Mouse (Mus musculus) C2C12 (cell line): ENCODE data around the gene Idh1. TPM values are rescaled to one million over a fixed set of nuclear protein-coding genes. Genes with fewer than 3 reads are reported as not detected.

Experiments used
- H3K27me3 ChIP-seq: one replicate; pipeline ENCODE4 v1.6.1; 2011; ENCODE audit not compliant: control insufficient read depth, insufficient read depth, insufficient read length
- H3K36me3 ChIP-seq: one replicate; pipeline ENCODE4 v1.6.1; 2011; ENCODE audit not compliant: control insufficient read depth, insufficient read depth
- H3K4me3 ChIP-seq: one replicate; pipeline ENCODE4 v1.5.1; 2011; ENCODE audit warnings: mild to moderate bottlenecking, control low read depth; ENCODE audit not compliant: poor library complexity, insufficient read depth, severe bottlenecking
- H3K79me2 ChIP-seq: one replicate; pipeline ENCODE4 v1.6.1; 2011; ENCODE audit not compliant: control insufficient read depth, insufficient read depth
- H3K79me3 ChIP-seq: one replicate; pipeline ENCODE4 v1.6.1; 2011; ENCODE audit warnings: low read depth, control low read depth
- H3ac ChIP-seq: one replicate; pipeline ENCODE3; 2011; ENCODE audit warnings: low read depth; ENCODE audit not compliant: control insufficient read depth, insufficient read length
- CEBPB ChIP-seq: IDR thresholded peaks from one replicate; pipeline ENCODE4 v1.6.1; 2011; ENCODE audit warnings: low read depth, mild to moderate bottlenecking, control low read depth, moderate library complexity
- CTCF ChIP-seq: IDR thresholded peaks from one replicate; pipeline ENCODE4 v1.5.1; 2011; ENCODE audit not compliant: control insufficient read depth, insufficient read depth, insufficient read length
- FOSL1 ChIP-seq: IDR thresholded peaks from one replicate; pipeline ENCODE4 v1.8.0; 2011; ENCODE audit warnings: mild to moderate bottlenecking, low read length; ENCODE audit not compliant: poor library complexity, insufficient read depth, severe bottlenecking
- MAX ChIP-seq: IDR thresholded peaks from one replicate; pipeline ENCODE4 v1.6.1; 2011; ENCODE audit warnings: mild to moderate bottlenecking, control low read depth
- MYOD1 ChIP-seq: IDR thresholded peaks from one replicate; pipeline ENCODE4 v1.6.1; 2011; ENCODE audit warnings: low read depth; ENCODE audit not compliant: control insufficient read depth, insufficient read length
- MYOG ChIP-seq: IDR thresholded peaks from one replicate; pipeline ENCODE4 v1.6.1; 2011; ENCODE audit not compliant: control insufficient read depth, insufficient read length; ENCODE audit errors: extremely low read depth
- USF1 ChIP-seq: IDR thresholded peaks from one replicate; pipeline ENCODE4 v1.6.1; 2011; ENCODE audit warnings: low read depth, mild to moderate bottlenecking, control low read depth, moderate library complexity
- polyA plus RNA-seq: library from polyadenylated mRNA; unstranded; fragments of >200 nt; fragmentation: generic; extraction: Trizol; gene quantifications from one replicate; pipeline ENCODE4 v1.2.1, GENCODE M21; 2012; ENCODE audit warnings: missing spikeins

Gene Idh1
- polyA plus RNA-seq, 1 experiment, result 38.7 TPM

GRCm38 (mm10) chr1:65187074-65187430 is 752 bp upstream of the Idh1 start:
- peaks cover 35% of the 10 kb centered on the region for H3K79me2 ChIP-seq
- peak overlapping the region; percentile 61 for H3K4me3 ChIP-seq
- H3K79me3 ChIP-seq, result peaks cover 27% of the 10 kb centered on the region
- H3K36me3 ChIP-seq, result peaks cover 19% of the 10 kb centered on the region
- H3ac ChIP-seq, result peak overlapping the region; percentile 89
- TF ChIP-seq USF1 (no peak), MAX (no peak), MYOD1 (no peak), MYOG (no peak), CEBPB (no peak), FOSL1 (no peak), CTCF (no peak)
- H3K27me3 ChIP-seq, result no peaks in the 10 kb centered on the region

GRCm38 (mm10) chr1:65185524-65186205 is 635 bp downstream of the Idh1 start:
- H3ac ChIP-seq, result peak overlapping the region; percentile 34
- H3K4me3 ChIP-seq, result peak overlapping the region; percentile 61
- H3K79me3 ChIP-seq, result peaks cover 27% of the 10 kb centered on the region
- peaks cover 6% of the 10 kb centered on the region for H3K36me3 ChIP-seq
- TF ChIP-seq MYOD1, result no peak
- peak; percentile 12 for TF ChIP-seq CTCF
- H3K79me2 ChIP-seq, result peaks cover 35% of the 10 kb centered on the region
- H3K27me3 ChIP-seq, result no peaks in the 10 kb centered on the region

GRCm38 (mm10) chr1:65185011-65185410 is 1.3 kb downstream of the Idh1 start:
- Histone ChIP-seq H3K4me3 (no peak overlapping the region), H3K36me3 (no peaks in the 10 kb centered on the region), H3K79me2 (peaks cover 34% of the 10 kb centered on the region), H3K79me3 (peaks cover 24% of the 10 kb centered on the region), H3K27me3 (no peaks in the 10 kb centered on the region), H3ac (no peak overlapping the region)
- TF ChIP-seq USF1 (no peak), MYOD1 (no peak)

- no peak overlapping the region for H3K4me3 ChIP-seq
- no peaks in the 10 kb centered on the region for H3K27me3 ChIP-seq
- TF ChIP-seq CEBPB (no peak), FOSL1 (no peak)
- no peak overlapping the region for H3ac ChIP-seq
- H3K79me2 ChIP-seq, result peaks cover 24% of the 10 kb centered on the region
- no peaks in the 10 kb centered on the region for H3K36me3 ChIP-seq
- H3K79me3 ChIP-seq, result peaks cover 19% of the 10 kb centered on the region
These were observed 2.3 kb downstream of the Idh1 start for GRCm38 (mm10) chr1:65183994-65184393.

GRCm38 (mm10) chr1:65181459-65181858 is 4.8 kb downstream of the Idh1 start:
- H3K79me3 ChIP-seq, result no peaks in the 10 kb centered on the region
- no peak overlapping the region for H3K4me3 ChIP-seq
- H3ac ChIP-seq, result no peak overlapping the region
- no peaks in the 10 kb centered on the region for H3K27me3 ChIP-seq
- no peaks in the 10 kb centered on the region for H3K79me2 ChIP-seq
- H3K36me3 ChIP-seq, result no peaks in the 10 kb centered on the region
- no peak for TF ChIP-seq CEBPB
- no peak for TF ChIP-seq CTCF
- TF ChIP-seq MAX, result no peak
- no peak for TF ChIP-seq MYOD1
- no peak for TF ChIP-seq MYOG
- no peak for TF ChIP-seq FOSL1
- TF ChIP-seq USF1, result no peak

GRCm38 (mm10) chr1:65179634-65180249 is 6.6 kb downstream of the Idh1 start:
- no peaks in the 10 kb centered on the region for H3K79me2 ChIP-seq
- no peaks in the 10 kb centered on the region for H3K79me3 ChIP-seq
- TF ChIP-seq USF1, result no peak
- no peak for TF ChIP-seq FOSL1
- TF ChIP-seq CTCF, result peak; percentile 25
- TF ChIP-seq MYOG, result no peak
- H3K4me3 ChIP-seq, result peak overlapping the region; percentile 55
- H3K27me3 ChIP-seq, result no peaks in the 10 kb centered on the region
- peaks cover 4% of the 10 kb centered on the region for H3K36me3 ChIP-seq
- no peak overlapping the region for H3ac ChIP-seq
